Mouse (Mus musculus): ENCODE results near the gene Sertad4. TPM values are rescaled to one million over a fixed set of nuclear protein-coding genes. Genes with fewer than 3 reads are reported as not detected.

Gene Sertad4
- total RNA-seq, 2 experiments from 2014 or later: 11.1 to 17.6 TPM

Other genes with a start within 250 kb of the Sertad4 start
- 1 to 10 TPM; 1.2 to 2.3 TPM for gene Hhat, start 84.5 kb downstream of the Sertad4 start, total RNA-seq (2021)
- 10 to 100 TPM; 20.9 to 28.3 TPM for gene Syt14, start 180.0 kb upstream of the Sertad4 start, total RNA-seq (2021)

Measured in left cerebral cortex, postnatal 36 days (tissue).